Mouse (Mus musculus) stomach, embryonic 15.5 days (tissue): Measurements from ENCODE around the gene Aloxe3. TPM values are rescaled to one million over a fixed set of nuclear protein-coding genes. Genes with fewer than 3 reads are reported as not detected.
"Not testable (repeated sequence)": the region's sequence is repeated elsewhere in the genome, so short reads cannot be mapped to it uniquely, and the experiment has no call there.

Experiments used
- ATAC-seq: fragments of 200-750 bp; cut with Nextera tagmentation; 2 replicates; pipeline ENCODE4 v1.8.0; 2017; ENCODE audit warnings: low read depth, moderate number of reproducible peaks, moderate TSS enrichment; ENCODE audit not compliant: insufficient read depth, low FRiP score
- H3K27ac ChIP-seq: fragments of 300-500 bp; sonication (generic); 2 replicates; pipeline ENCODE4 v1.5.1; 2015; ENCODE audit warnings: mild to moderate bottlenecking, inconsistent platforms
- H3K27me3 ChIP-seq: fragments of 300-500 bp; sonication (generic); replicated peaks from 2 replicates; pipeline ENCODE4 v1.6.1; 2015; ENCODE audit warnings: inconsistent platforms
- H3K36me3 ChIP-seq: fragments of 300-500 bp; sonication (generic); 2 replicates; pipeline ENCODE4 v1.6.1; 2015; ENCODE audit warnings: inconsistent platforms
- H3K4me1 ChIP-seq: fragments of 300-500 bp; sonication (generic); 2 replicates; pipeline ENCODE4 v1.6.1; 2015; ENCODE audit warnings: inconsistent platforms
- H3K4me2 ChIP-seq: fragments of 300-500 bp; sonication (generic); 2 replicates; pipeline ENCODE4 v1.6.1; 2015; ENCODE audit warnings: mild to moderate bottlenecking, inconsistent platforms
- H3K4me3 ChIP-seq: fragments of 300-500 bp; sonication (generic); replicated peaks from 2 replicates; pipeline ENCODE4 v1.5.1; 2015; ENCODE audit warnings: inconsistent platforms
- H3K9ac ChIP-seq: fragments of 300-500 bp; sonication (generic); 2 replicates; pipeline ENCODE4 v1.6.1; 2015; ENCODE audit warnings: inconsistent platforms
- H3K9me3 ChIP-seq: fragments of 300-500 bp; sonication (generic); 2 replicates; pipeline ENCODE4 v1.6.1; 2016; ENCODE audit warnings: inconsistent platforms
- WGBS: fragments of 180-500 bp; shearing (Covaris S2); methylation state at CpG from one replicate; pipeline ENCODE4 v1.1.7; 2015; 5-methylcytosine and 5-hydroxymethylcytosine counted together
- polyA plus RNA-seq: library from polyadenylated mRNA; unstranded; fragments of >200 nt; fragmentation: Nextera tagmentation; extraction: Ambion mirVana; gene quantifications from 2 replicates; pipeline ENCODE4 v1.2.1, GENCODE M21; 2015

Aloxe3 gene
- polyA plus RNA-seq, 1 experiment from 2014 or later: 1.2 TPM

- Histone ChIP-seq H3K4me3 (peak within 1 kb of the TSS; percentile 84), H3K9ac (peak within 1 kb of the TSS; percentile 99), H3K27ac (peak within 1 kb of the TSS; percentile 89), H3K27me3 (no peaks in the 10 kb centered on the region), H3K4me2 (peak within 1 kb of the TSS; percentile 91), H3K9me3 (no peaks in the 10 kb centered on the region), H3K36me3 (0 out of 2 replicates have a peak, but pooled peaks cover 8% of the 10 kb centered on the region), H3K4me1 (peaks cover 21% of the 10 kb centered on the region)
- ATAC-seq: peak; percentile 48; the same call in 1 of the 2 replicates
- WGBS: under 1% methylated on average over 67 of the region's 67 CpGs
Observed at GRCm38 (mm10) chr11:69088103-69088855, 37.4 kb upstream of the Aloxe3 start, which contains the start of gene Vamp2. Gene Vamp2 (plus strand): TSS chr11:69088490.

GRCm38 (mm10) chr11:69088856-69089615 is 36.7 kb upstream of the Aloxe3 start:
- peak overlapping the region; percentile 84 for H3K4me3 ChIP-seq
- no peak; the same call in 1 of the 2 replicates for ATAC-seq
- peaks cover 21% of the 10 kb centered on the region for H3K4me1 ChIP-seq
- 0 out of 2 replicates have a peak, but pooled peaks cover 8% of the 10 kb centered on the region for H3K36me3 ChIP-seq
- peak overlapping the region; percentile 91 for H3K4me2 ChIP-seq
- peak overlapping the region; percentile 89 for H3K27ac ChIP-seq
- no peaks in the 10 kb centered on the region for H3K9me3 ChIP-seq
- H3K9ac ChIP-seq: peak overlapping the region; percentile 99
- 11% methylated on average over 25 of the region's 25 CpGs for WGBS
- H3K27me3 ChIP-seq: no peaks in the 10 kb centered on the region

GRCm38 (mm10) chr11:69089616-69090290 is 35.9 kb upstream of the Aloxe3 start:
- peaks cover 21% of the 10 kb centered on the region for H3K4me1 ChIP-seq
- WGBS: 83% methylated on average over 12 of the region's 12 CpGs

GRCm38 (mm10) chr11:69090367-69090766 is 35.3 kb upstream of the Aloxe3 start:
- WGBS: 52% methylated on average over 6 of the region's 6 CpGs
- H3K4me2 ChIP-seq: peak overlapping the region; percentile 91
- no peak overlapping the region for H3K9ac ChIP-seq
- peaks cover 21% of the 10 kb centered on the region for H3K4me1 ChIP-seq
- no peaks in the 10 kb centered on the region for H3K27me3 ChIP-seq
- H3K36me3 ChIP-seq: 0 out of 2 replicates have a peak, but pooled peaks cover 8% of the 10 kb centered on the region
- H3K4me3 ChIP-seq: peak overlapping the region; percentile 84
- H3K27ac ChIP-seq: no peak overlapping the region
- H3K9me3 ChIP-seq: no peaks in the 10 kb centered on the region
- no peak for ATAC-seq

More at GRCm38 (mm10) chr11:69089616-69090290, 35.9 kb upstream of the Aloxe3 start:
- H3K4me2 ChIP-seq: peak overlapping the region; percentile 91
- H3K27me3 ChIP-seq: no peaks in the 10 kb centered on the region
- 0 out of 2 replicates have a peak, but pooled peaks cover 8% of the 10 kb centered on the region for H3K36me3 ChIP-seq
- ATAC-seq: no peak
- peak overlapping the region; percentile 99 for H3K9ac ChIP-seq
- peak overlapping the region; percentile 84 for H3K4me3 ChIP-seq
- 0 out of 2 replicates have a peak overlapping the region, but pooled peaks have one; percentile 16 for H3K27ac ChIP-seq
- H3K9me3 ChIP-seq: no peaks in the 10 kb centered on the region

- Histone ChIP-seq H3K9me3 (no peaks in the 10 kb centered on the region), H3K27me3 (no peaks in the 10 kb centered on the region), H3K4me1 (peaks cover 21% of the 10 kb centered on the region), H3K4me3 (no peak overlapping the region), H3K4me2 (no peak overlapping the region), H3K36me3 (0 out of 2 replicates have a peak, but pooled peaks cover 8% of the 10 kb centered on the region), H3K27ac (0 out of 2 replicates have a peak overlapping the region, but pooled peaks have one; percentile 28), H3K9ac (no peak overlapping the region)
- ATAC-seq: no peak
- WGBS: 67% methylated on average over 7 of the region's 7 CpGs
Observed at GRCm38 (mm10) chr11:69091566-69092385, 33.9 kb upstream of the Aloxe3 start.

- 0 out of 2 replicates have a peak, but pooled peaks cover 8% of the 10 kb centered on the region for H3K36me3 ChIP-seq
- WGBS: under 1% methylated on average over 3 of the region's 3 CpGs
- no peak overlapping the region for H3K4me3 ChIP-seq
- H3K4me2 ChIP-seq: no peak overlapping the region
- H3K4me1 ChIP-seq: peaks cover 24% of the 10 kb centered on the region
- H3K27me3 ChIP-seq: no peaks in the 10 kb centered on the region
- no peak overlapping the region for H3K27ac ChIP-seq
- H3K9me3 ChIP-seq: no peaks in the 10 kb centered on the region
- ATAC-seq: no peak
- no peak overlapping the region for H3K9ac ChIP-seq
Observed at GRCm38 (mm10) chr11:69092386-69092751, 33.3 kb upstream of the Aloxe3 start.

- Histone ChIP-seq H3K27ac (no peak overlapping the region), H3K9me3 (no peaks in the 10 kb centered on the region), H3K4me3 (no peak overlapping the region), H3K27me3 (no peaks in the 10 kb centered on the region), H3K4me1 (peaks cover 25% of the 10 kb centered on the region), H3K36me3 (0 out of 2 replicates have a peak, but pooled peaks cover 8% of the 10 kb centered on the region), H3K4me2 (no peak overlapping the region), H3K9ac (no peak overlapping the region)
- WGBS: 77% methylated on average over 4 of the region's 4 CpGs
- no peak for ATAC-seq
Observed at GRCm38 (mm10) chr11:69092871-69093270, 32.8 kb upstream of the Aloxe3 start.

GRCm38 (mm10) chr11:69093856-69094255 is 31.8 kb upstream of the Aloxe3 start:
- not testable (repeated sequence) for H3K4me2 ChIP-seq, H3K4me3 ChIP-seq, H3K9ac ChIP-seq, H3K27me3 ChIP-seq, H3K9me3 ChIP-seq, ATAC-seq, H3K36me3 ChIP-seq
- peaks cover 31% of the 10 kb centered on the region for H3K4me1 ChIP-seq
- peak overlapping the region; percentile 77; the same call in 1 of the 2 replicates for H3K27ac ChIP-seq
- 86% methylated on average over 7 of the region's 7 CpGs for WGBS

- Histone ChIP-seq H3K4me1 (peaks cover 31% of the 10 kb centered on the region), H3K27ac (peak within 1 kb of the TSS; percentile 98), H3K9me3 (no peaks in the 10 kb centered on the region), H3K36me3 (0 out of 2 replicates have a peak, but pooled peaks cover 8% of the 10 kb centered on the region), H3K27me3 (no peaks in the 10 kb centered on the region), H3K4me2 (peak within 1 kb of the TSS; percentile 91), H3K9ac (peak within 1 kb of the TSS; percentile 77), H3K4me3 (peak within 1 kb of the TSS; percentile 66)
- peak; percentile 89 for ATAC-seq
- WGBS: under 1% methylated on average over 37 of the region's 37 CpGs
Observed at GRCm38 (mm10) chr11:69094697-69095429, 30.8 kb upstream of the Aloxe3 start, which contains the start of gene Per1. Gene Per1 (plus strand): TSS chr11:69095217.

- Histone ChIP-seq H3K4me2 (peak overlapping the region; percentile 91), H3K9me3 (no peaks in the 10 kb centered on the region), H3K4me3 (peak overlapping the region; percentile 66), H3K36me3 (peaks cover 9% of the 10 kb centered on the region), H3K9ac (peak overlapping the region; percentile 77), H3K4me1 (peaks cover 33% of the 10 kb centered on the region), H3K27me3 (no peaks in the 10 kb centered on the region), H3K27ac (peak overlapping the region; percentile 98)
- ATAC-seq: no peak
- 3% methylated on average over 27 of the region's 27 CpGs for WGBS
Observed at GRCm38 (mm10) chr11:69095511-69096231, 30.0 kb upstream of the Aloxe3 start.
